ENCODE assay signal across 8 mouse cellular contexts in genomic region chr17:87314530-87314946, GRCm38 (mm10). TPM values are rescaled to one million over a fixed set of nuclear protein-coding genes. Genes with fewer than 3 reads are reported as not detected.
A peak's percentile ranks its signal among the peaks of the same experiment; 100 is the strongest.
DNase-seq lines count a peak whose midpoint lies in the region; ATAC-seq lines count a peak whose summit lies in the region.

No protein-coding gene starts in this region.

- peaks cover 14% of the 10 kb centered on the region; the same call in 1 of the 2 replicates for H3K4me1 ChIP-seq in heart, embryonic 16.5 days (ENCODE audit: control insufficient read depth, insufficient read depth, low read length)
- peaks cover 50% of the 10 kb centered on the region for H3K4me1 ChIP-seq in midbrain, embryonic 10.5 days

- ATAC-seq in heart, embryonic 16.5 days (replicated peaks; ENCODE audit: extremely low read depth, insufficient read depth, low FRiP score) = peak; percentile 15; the same call in 1 of the 2 replicates

- H3K9ac ChIP-seq in heart, embryonic 16.5 days (ENCODE audit: low read length) = no peak overlapping the region

- DNase-seq in urinary bladder, postnatal 25 days (ENCODE audit: low spot score) = peak; percentile 41
- DNase-seq in urinary bladder, postnatal 4 days (ENCODE audit: low spot score in 2 of 2) = no peak
- DNase-seq in cerebellum, adult 9-11 months = peak; percentile 85
- peak; percentile 68 to 73 for DNase-seq in kidney, postnatal 4 days
- no peak for DNase-seq in midbrain, embryonic 10.5 days (ENCODE audit: low spot score)
- DNase-seq in thymus, postnatal 25 days = peak; percentile 49
- DNase-seq in frontal cortex, postnatal 14 days (ENCODE audit: low spot score in 2 of 2) = no peak

- no peak overlapping the region for H3K4me3 ChIP-seq in heart, embryonic 16.5 days (ENCODE audit: low read length)
- H3K4me3 ChIP-seq in midbrain, embryonic 10.5 days = no peak overlapping the region

- H3K27me3 ChIP-seq in heart, embryonic 16.5 days (ENCODE audit: control insufficient read depth, insufficient read depth, low read length) = no peaks in the 10 kb centered on the region
- H3K27me3 ChIP-seq in midbrain, embryonic 10.5 days (ENCODE audit: low read depth, poor library complexity, severe bottlenecking) = peaks cover 10% of the 10 kb centered on the region; the same call in 1 of the 2 replicates

- no peaks in the 10 kb centered on the region for H3K36me3 ChIP-seq in heart, embryonic 16.5 days (ENCODE audit: control insufficient read depth, insufficient read depth)
- no peaks in the 10 kb centered on the region for H3K36me3 ChIP-seq in midbrain, embryonic 10.5 days

- no peak overlapping the region for H3K4me2 ChIP-seq in heart, embryonic 16.5 days (ENCODE audit: low read depth, low read length)

- WGBS in heart, embryonic 16.5 days = 54% methylated on average over 5 of the region's 5 CpGs
- 65% methylated on average over 5 of the region's 5 CpGs for WGBS in midbrain, embryonic 10.5 days

- H3K9me3 ChIP-seq in heart, embryonic 16.5 days (replicated peaks; ENCODE audit: control insufficient read depth, low read length) = no peaks in the 10 kb centered on the region
- no peaks in the 10 kb centered on the region for H3K9me3 ChIP-seq in midbrain, embryonic 10.5 days (replicated peaks)

- H3K27ac ChIP-seq in heart, embryonic 16.5 days (ENCODE audit: low read length) = no peak overlapping the region
- H3K27ac ChIP-seq in midbrain, embryonic 10.5 days (replicated peaks) = peak overlapping the region; percentile 63; the same call in 1 of the 2 replicates

RNA-seq across cellular contexts. Expression of gene Ttc7, which starts 31.9 kb away (rescaled TPM):
- polyA plus RNA-seq in heart, embryonic 16.5 days (2015; fragmentation: Nextera tagmentation; extraction: Ambion mirVana) = 3.9 and 6.2 TPM in 2 replicates
- 3.5 and 5.4 TPM in 2 replicates for polyA plus RNA-seq in midbrain, embryonic 10.5 days (2016; fragmentation: Nextera tagmentation; extraction: Ambion mirVana)

RNA-seq across cellular contexts. Expression of gene Mcfd2, which starts 48.8 kb away (rescaled TPM):
- 83.5 and 94.4 TPM in 2 replicates for polyA plus RNA-seq in heart, embryonic 16.5 days (2015; fragmentation: Nextera tagmentation; extraction: Ambion mirVana)
- 79.7 and 86.6 TPM in 2 replicates for polyA plus RNA-seq in midbrain, embryonic 10.5 days (2016; fragmentation: Nextera tagmentation; extraction: Ambion mirVana)

Comparison
In these comparisons a context has a peak if more than half of its experiments do, and no peak if none do; other contexts are left out.
1. DNase-seq: peak in urinary bladder, postnatal 25 days (single experiment), cerebellum, adult 9-11 months (single experiment), kidney, postnatal 4 days (2 of 2) and thymus, postnatal 25 days (single experiment); none in urinary bladder, postnatal 4 days (0 of 2), midbrain, embryonic 10.5 days (single experiment) and frontal cortex, postnatal 14 days (0 of 2).